Mouse (Mus musculus) kidney, adult 2 months (tissue): ENCODE results near the gene Hdx.

ENCODE experiments used
- CTCF ChIP-seq: fragments of 200-500 bp; conservative IDR thresholded peaks from 2 replicates; pipeline ENCODE4 v1.5.1; 2011; ENCODE audit warnings: low read depth, mild to moderate bottlenecking, control low read depth, low read length, moderate library complexity, mixed read lengths; ENCODE audit not compliant: insufficient read depth, insufficient read length
- POLR2A ChIP-seq: fragments of 200-500 bp; IDR thresholded peaks from one replicate; pipeline ENCODE4 v1.6.1; 2011; ENCODE audit warnings: low read depth, low read length, control low read depth

DNA sequence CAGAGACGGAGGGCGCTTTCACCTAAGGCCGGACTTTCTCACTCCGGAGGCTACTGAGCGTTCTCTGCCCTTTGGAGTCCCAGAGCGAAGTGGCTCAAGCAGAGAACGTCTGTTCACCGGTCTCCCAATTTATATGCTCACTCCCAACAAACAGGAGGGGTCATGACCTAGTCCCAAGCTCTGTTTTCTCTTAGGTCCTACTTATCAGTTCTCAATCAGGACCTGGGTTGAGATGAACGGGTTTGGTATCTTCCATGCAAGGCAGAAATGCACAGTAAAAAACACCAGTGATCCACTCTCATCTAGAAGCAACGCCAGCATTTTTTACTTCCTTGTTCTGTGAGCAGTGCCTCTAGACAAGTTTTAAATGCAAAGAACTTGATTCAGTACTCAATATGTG, 159.0 kb downstream of the Hdx start, which contains the start of gene Rps6ka6:
- TF ChIP-seq POLR2A: no peak
- no peak for TF ChIP-seq CTCF
